Mouse (Mus musculus): Measurements from ENCODE around the gene Sfrp2. TPM values are rescaled to one million over a fixed set of nuclear protein-coding genes. Genes with fewer than 3 reads are reported as not detected.

Sfrp2 gene
- polyA plus RNA-seq, 1 experiment from 2014 or later: 187 TPM

DNA sequence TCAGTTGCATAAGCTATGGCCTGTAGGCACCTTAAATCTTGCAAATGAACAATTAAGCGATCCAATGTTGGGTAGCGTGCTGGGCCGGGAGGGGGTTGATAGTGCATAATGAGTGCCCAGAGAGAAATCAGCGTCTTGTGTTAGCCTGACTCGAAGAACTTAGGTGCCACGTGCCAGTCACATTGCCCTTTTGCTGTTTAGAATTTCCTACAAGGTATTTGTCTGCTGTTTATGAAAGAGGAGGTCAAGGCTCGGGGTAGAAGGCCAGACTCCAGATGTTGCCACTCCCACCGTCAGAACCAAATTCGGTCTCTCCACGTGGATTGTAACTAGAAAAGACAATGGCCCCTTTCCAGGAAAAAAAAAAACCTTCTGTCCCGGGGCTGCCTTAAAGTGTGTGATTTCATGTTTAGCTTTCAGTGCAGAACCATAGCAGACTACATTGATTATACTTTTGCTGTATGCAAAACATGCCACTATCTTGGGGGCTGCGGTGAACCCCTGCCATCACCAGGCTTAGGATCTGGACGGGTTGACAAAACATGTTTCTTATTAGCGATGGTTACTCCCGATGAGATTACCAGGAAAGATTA lies 11.0 kb upstream of the Sfrp2 start:
- Histone ChIP-seq H3K4me1 (no peaks in the 10 kb centered on the region), H3K27me3 (ENCODE audit: low read depth, poor library complexity, severe bottlenecking) (0 out of 2 replicates have a peak, but pooled peaks cover under 1% of the 10 kb centered on the region), H3K27ac (replicated peaks) (no peak overlapping the region), H3K9me3 (replicated peaks) (no peaks in the 10 kb centered on the region), H3K4me3 (no peak overlapping the region), H3K36me3 (no peaks in the 10 kb centered on the region)
- no peak for DNase-seq (ENCODE audit: low spot score)
- WGBS: 80% methylated on average over 15 of the region's 15 CpGs

DNA sequence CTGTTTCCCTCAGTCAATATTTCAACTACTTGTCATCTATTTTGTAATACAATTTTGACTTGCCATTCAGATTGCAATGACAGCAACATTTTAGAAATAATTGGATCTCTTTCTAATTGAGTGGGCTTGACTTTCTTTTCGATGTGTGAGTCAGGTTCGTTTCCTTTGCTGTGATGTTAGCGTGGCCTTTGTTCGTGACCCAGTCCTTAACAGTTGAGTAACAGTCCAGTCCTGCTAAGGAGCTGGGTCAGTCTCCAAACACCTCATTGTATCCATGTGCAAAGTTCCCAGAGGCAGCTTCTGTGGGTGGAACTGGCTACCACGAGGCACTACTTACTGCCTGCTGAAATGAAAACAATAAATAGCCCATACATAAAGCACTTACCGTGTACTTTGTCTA lies 10.5 kb upstream of the Sfrp2 start:
- 80% methylated on average over 6 of the region's 6 CpGs for WGBS
- H3K9me3 ChIP-seq (replicated peaks): no peaks in the 10 kb centered on the region
- no peaks in the 10 kb centered on the region for H3K4me1 ChIP-seq
- no peak for DNase-seq (ENCODE audit: low spot score)
- H3K4me3 ChIP-seq: no peak overlapping the region
- no peaks in the 10 kb centered on the region for H3K36me3 ChIP-seq
- 0 out of 2 replicates have a peak, but pooled peaks cover 3% of the 10 kb centered on the region for H3K27me3 ChIP-seq (ENCODE audit: low read depth, poor library complexity, severe bottlenecking)
- H3K27ac ChIP-seq (replicated peaks): no peak overlapping the region

DNA sequence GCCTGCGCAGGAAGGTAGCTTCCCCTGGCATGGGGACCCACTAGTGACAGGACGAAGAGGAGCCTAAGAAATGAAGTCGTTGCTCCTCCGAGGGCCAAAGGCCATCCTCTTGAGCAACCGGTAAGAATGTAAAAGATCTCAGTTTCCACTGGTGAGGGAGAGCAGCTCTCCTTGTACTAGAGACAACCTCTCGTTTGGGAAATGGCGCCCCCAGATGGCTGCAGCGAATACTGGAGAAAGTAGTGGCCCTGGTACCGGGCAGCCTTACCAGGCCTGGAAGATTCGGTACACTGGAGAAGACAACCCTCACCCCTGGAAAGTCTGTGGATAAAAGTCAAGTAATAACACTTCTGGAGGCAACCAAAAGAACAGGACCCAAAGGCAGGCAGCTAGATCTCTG lies 3.8 kb upstream of the Sfrp2 start:
- WGBS: 67% methylated on average over 10 of the region's 10 CpGs
- DNase-seq (ENCODE audit: low spot score): no peak

DNA sequence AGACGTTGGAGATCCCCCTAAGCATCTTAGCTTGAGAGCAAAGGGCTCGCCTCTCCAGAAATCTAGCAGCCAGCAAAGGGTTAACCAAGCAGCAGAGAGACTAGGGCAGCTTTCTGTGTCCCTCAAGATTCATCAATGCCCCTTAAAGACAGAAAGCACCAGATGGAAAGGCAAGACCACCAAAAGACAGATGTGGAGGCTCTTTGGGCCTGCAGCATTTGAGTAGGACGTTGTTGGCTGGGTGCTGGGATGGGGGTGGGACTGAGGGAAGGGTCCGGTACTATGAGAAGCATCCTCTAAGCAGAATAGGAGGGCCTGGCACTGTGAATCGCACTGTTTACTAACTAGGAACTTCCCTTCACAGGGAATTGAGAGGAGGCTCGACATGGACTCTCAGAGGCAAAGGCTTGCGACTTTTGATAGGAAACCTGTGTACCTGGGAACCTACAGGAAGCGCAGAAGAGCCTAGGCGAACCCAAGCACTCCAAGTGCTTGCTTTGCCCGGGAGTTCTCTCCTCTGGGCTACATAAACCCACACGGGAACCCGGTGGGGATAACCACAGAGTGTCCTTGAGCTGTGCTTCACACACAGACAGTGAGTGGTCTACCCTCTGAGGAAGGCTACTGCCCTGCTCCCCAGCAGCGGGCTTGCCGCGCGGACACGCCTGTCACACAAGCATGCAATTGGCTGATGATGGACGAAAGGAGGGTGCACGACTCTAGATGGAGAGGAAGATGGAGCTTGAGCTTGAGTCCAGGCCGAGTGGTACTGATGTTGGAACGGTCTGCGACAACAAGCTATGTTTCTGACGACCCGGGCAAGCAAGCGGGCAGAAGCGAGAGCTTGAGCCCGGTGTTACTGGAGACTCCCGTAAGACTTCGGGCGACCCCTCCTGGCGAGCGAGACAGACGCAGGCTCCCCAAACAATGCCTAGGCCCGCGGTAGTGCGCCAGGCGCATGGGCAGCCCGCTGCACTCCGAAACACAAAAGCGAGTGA lies 2.3 kb upstream of the Sfrp2 start:
- no peaks in the 10 kb centered on the region for H3K36me3 ChIP-seq
- 7% methylated on average over 40 of the region's 40 CpGs for WGBS
- peaks cover 47% of the 10 kb centered on the region for H3K27me3 ChIP-seq (ENCODE audit: low read depth, poor library complexity, severe bottlenecking)
- H3K4me3 ChIP-seq: peak overlapping the region; percentile 56
- H3K9me3 ChIP-seq (replicated peaks): no peaks in the 10 kb centered on the region
- peak; percentile 91 for DNase-seq (ENCODE audit: low spot score)
- peak overlapping the region; percentile 94 for H3K27ac ChIP-seq (replicated peaks)
- H3K4me1 ChIP-seq: peaks cover 52% of the 10 kb centered on the region

More for the DNA sequence above, 3.8 kb upstream of the Sfrp2 start:
- Histone ChIP-seq H3K27ac (replicated peaks) (no peak overlapping the region), H3K4me1 (peaks cover 37% of the 10 kb centered on the region), H3K4me3 (no peak overlapping the region), H3K36me3 (no peaks in the 10 kb centered on the region), H3K9me3 (replicated peaks) (no peaks in the 10 kb centered on the region), H3K27me3 (ENCODE audit: low read depth, poor library complexity, severe bottlenecking) (peaks cover 47% of the 10 kb centered on the region)

DNA sequence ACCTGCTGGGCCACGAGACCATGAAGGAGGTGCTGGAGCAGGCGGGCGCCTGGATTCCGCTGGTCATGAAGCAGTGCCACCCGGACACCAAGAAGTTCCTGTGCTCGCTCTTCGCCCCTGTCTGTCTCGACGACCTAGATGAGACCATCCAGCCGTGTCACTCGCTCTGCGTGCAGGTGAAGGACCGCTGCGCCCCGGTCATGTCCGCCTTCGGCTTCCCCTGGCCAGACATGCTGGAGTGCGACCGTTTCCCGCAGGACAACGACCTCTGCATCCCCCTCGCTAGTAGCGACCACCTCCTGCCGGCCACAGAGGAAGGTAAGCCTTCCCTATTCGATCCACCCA lies 577 bp downstream of the Sfrp2 start:
- peaks cover 69% of the 10 kb centered on the region for H3K4me1 ChIP-seq
- WGBS: under 1% methylated on average over 25 of the region's 25 CpGs
- no peaks in the 10 kb centered on the region for H3K9me3 ChIP-seq (replicated peaks)
- peak overlapping the region; percentile 94 for H3K27ac ChIP-seq (replicated peaks)
- H3K36me3 ChIP-seq: peaks cover 26% of the 10 kb centered on the region
- peak overlapping the region; percentile 81 for H3K4me3 ChIP-seq
- peaks cover 35% of the 10 kb centered on the region for H3K27me3 ChIP-seq (ENCODE audit: low read depth, poor library complexity, severe bottlenecking)
- no peak for DNase-seq (ENCODE audit: low spot score)

DNA sequence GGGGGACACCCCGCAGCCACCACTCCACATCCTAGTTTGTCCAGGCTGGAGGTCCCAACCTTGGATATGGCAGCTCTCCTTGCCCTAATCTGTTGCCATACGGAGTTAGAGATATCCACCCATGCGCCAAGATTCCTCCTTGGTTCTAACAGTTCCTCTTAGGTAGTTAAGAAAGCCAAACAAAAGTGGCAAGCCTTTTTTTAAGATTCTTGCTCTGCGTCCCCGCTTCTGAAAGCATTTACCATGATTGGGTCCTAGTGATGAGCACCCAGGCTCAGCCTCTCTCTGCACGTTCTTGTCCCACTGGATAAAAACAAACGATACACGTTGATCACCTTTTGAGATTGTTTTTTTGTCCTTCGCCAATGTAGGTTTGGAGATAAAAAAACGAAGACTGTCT lies 1.0 kb downstream of the Sfrp2 start:
- peak overlapping the region; percentile 94 for H3K27ac ChIP-seq (replicated peaks)
- peaks cover 30% of the 10 kb centered on the region for H3K36me3 ChIP-seq
- peaks cover 31% of the 10 kb centered on the region for H3K27me3 ChIP-seq (ENCODE audit: low read depth, poor library complexity, severe bottlenecking)
- 2% methylated on average over 10 of the region's 10 CpGs for WGBS
- DNase-seq (ENCODE audit: low spot score): no peak
- no peaks in the 10 kb centered on the region for H3K9me3 ChIP-seq (replicated peaks)
- peaks cover 69% of the 10 kb centered on the region for H3K4me1 ChIP-seq
- peak overlapping the region; percentile 81 for H3K4me3 ChIP-seq

DNA sequence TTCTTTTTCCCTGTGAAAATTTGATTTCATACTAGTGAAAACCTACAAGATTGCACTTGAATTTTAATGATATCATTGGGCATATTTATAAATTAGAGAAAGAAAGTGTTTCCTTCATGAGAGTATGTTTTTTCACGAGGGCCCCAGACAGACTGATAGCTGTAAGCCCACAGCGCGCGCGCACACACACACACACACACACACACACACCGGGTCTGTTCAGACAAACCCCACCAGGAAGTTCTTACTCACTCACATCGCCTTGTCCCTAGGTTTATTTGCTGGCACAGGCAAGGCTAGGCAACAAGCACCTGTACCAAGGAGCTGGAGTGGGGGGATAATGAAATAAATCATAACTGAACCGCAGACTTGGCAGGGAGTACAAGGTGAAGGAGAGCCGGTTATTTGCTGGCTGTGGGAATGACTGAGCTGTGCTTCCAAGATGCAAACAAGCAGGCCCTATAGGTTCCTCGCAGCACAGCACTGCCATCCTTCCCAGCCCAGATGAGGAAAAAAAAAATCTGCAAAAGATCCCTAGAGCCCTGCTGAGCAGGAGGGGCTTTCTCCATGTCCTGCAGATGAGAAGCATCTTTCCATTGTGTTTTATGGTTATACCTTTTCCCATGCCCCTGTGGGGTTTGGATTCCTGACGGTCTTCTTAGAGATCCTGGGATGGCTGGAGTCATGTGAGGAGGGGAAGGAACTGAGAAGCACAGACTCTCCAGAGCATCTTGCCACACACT lies 2.3 kb downstream of the Sfrp2 start:
- DNase-seq (ENCODE audit: low spot score): peak; percentile 48
- Histone ChIP-seq H3K27ac (replicated peaks) (peak overlapping the region; percentile 94), H3K4me1 (peaks cover 65% of the 10 kb centered on the region)

DNA sequence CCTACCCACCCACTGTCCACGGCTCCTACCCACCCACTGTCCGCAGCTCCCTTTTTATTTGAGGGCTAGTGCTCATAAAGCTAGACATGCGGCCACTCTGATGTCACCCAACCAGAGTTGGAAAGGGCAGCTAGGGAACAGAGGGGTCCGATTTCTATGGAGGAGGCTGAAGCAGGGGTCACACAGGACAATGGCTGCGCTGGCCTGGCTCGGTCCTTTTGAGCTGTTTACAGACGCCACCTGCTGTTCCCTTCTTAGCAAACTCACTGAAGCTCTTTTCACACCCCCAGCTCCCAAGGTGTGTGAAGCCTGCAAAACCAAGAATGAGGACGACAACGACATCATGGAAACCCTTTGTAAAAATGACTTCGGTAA lies 2.9 kb downstream of the Sfrp2 start:
- H3K4me3 ChIP-seq: peak overlapping the region; percentile 81
- H3K4me1 ChIP-seq: peaks cover 60% of the 10 kb centered on the region
- peaks cover 49% of the 10 kb centered on the region for H3K36me3 ChIP-seq
- 6% methylated on average over 10 of the region's 10 CpGs for WGBS
- peak overlapping the region; percentile 94 for H3K27ac ChIP-seq (replicated peaks)
- peak; percentile 69 for DNase-seq (ENCODE audit: low spot score)
- peaks cover 12% of the 10 kb centered on the region; the same call in 1 of the 2 replicates for H3K27me3 ChIP-seq (ENCODE audit: low read depth, poor library complexity, severe bottlenecking)
- no peaks in the 10 kb centered on the region for H3K9me3 ChIP-seq (replicated peaks)

More for the DNA sequence above, 2.3 kb downstream of the Sfrp2 start:
- 20% methylated on average over 11 of the region's 11 CpGs for WGBS
- Histone ChIP-seq H3K27me3 (ENCODE audit: low read depth, poor library complexity, severe bottlenecking) (peaks cover 17% of the 10 kb centered on the region), H3K36me3 (peaks cover 44% of the 10 kb centered on the region), H3K4me3 (peak overlapping the region; percentile 81), H3K9me3 (replicated peaks) (no peaks in the 10 kb centered on the region)

DNA sequence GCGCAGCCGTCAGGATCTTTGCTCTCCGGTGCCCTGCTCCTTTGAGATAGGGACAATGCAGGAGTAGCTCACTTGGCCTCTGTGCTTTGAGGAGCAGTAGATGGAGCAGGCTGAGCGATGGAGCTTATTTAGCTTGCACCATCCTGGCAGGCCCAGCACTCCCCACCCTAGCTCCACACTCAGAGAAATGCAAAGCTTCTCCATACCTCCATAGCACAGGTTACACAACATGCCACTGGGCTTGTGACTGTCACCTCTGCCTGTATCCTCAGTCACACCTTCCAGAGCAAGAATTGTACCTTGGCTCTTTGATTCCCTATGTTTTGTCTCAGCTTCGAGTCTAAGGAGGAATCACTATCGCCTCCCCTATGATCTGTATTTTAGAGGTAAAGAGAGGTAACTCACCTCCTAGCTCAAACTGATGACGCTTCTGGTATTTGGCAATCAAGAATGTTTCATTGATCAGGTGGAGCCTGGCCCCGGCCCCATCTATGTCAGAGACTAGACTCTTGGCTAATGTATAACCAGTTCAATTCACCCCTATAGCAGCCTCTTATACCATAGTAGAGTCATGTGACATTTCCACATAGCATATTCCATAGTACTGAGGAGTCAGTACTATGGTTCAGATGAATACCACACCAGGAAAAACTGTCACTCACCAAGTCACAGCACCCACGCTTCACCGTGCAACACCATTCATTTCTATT lies 5.2 kb downstream of the Sfrp2 start:
- H3K4me3 ChIP-seq: no peak overlapping the region
- peaks cover 47% of the 10 kb centered on the region for H3K4me1 ChIP-seq
- H3K36me3 ChIP-seq: peaks cover 60% of the 10 kb centered on the region
- WGBS: 94% methylated on average over 10 of the region's 10 CpGs
- no peaks in the 10 kb centered on the region for H3K9me3 ChIP-seq (replicated peaks)
- 0 out of 2 replicates have a peak, but pooled peaks cover 5% of the 10 kb centered on the region for H3K27me3 ChIP-seq (ENCODE audit: low read depth, poor library complexity, severe bottlenecking)
- no peak for DNase-seq (ENCODE audit: low spot score)
- H3K27ac ChIP-seq (replicated peaks): no peak overlapping the region

DNA sequence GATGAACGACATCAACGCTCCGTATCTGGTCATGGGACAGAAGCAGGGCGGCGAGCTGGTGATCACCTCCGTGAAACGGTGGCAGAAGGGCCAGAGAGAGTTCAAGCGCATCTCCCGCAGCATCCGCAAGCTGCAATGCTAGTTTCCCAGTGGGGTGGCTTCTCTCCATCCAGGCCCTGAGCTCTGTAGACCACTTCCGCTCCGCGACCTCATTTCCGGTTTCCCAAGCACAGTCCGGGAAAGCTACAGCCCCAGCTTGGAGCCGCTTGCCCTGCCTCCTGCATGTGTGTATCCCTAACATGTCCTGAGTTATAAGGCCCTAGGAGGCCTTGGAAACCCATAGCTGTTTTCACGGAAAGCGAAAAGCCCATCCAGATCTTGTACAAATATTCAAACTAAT lies 7.2 kb downstream of the Sfrp2 start:
- Histone ChIP-seq H3K27ac (replicated peaks) (no peak overlapping the region), H3K36me3 (peaks cover 60% of the 10 kb centered on the region), H3K27me3 (ENCODE audit: low read depth, poor library complexity, severe bottlenecking) (no peaks in the 10 kb centered on the region), H3K4me1 (peaks cover 30% of the 10 kb centered on the region), H3K4me3 (no peak overlapping the region), H3K9me3 (replicated peaks) (no peaks in the 10 kb centered on the region)
- 91% methylated on average over 18 of the region's 18 CpGs for whole genome bisulfite sequencing
- no peak for DNase-seq (ENCODE audit: low spot score)

DNA sequence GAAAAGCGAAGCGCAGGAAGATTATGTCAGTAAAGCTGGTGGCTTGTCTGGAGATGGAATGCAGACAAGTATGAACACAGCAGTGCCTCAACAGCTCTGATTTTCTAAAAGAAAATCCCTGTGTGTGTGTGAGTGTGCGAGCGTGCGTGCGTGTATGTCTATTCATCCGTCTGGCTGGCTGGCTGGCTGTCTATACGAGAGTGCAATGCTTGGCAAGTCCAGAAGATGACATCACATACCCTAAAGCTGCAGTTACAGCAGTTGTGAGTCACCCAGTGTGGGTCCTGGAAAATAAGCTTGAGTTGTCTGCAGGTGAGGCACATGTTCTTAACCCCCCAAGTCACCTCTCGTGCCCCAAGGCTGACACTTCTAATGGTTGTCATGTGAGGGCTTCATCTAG lies 9.3 kb downstream of the Sfrp2 start:
- 85% methylated on average over 9 of the region's 9 CpGs for WGBS
- Histone ChIP-seq H3K36me3 (peaks cover 47% of the 10 kb centered on the region), H3K4me1 (peaks cover 11% of the 10 kb centered on the region), H3K9me3 (replicated peaks) (no peaks in the 10 kb centered on the region), H3K27me3 (ENCODE audit: low read depth, poor library complexity, severe bottlenecking) (no peaks in the 10 kb centered on the region), H3K27ac (replicated peaks) (no peak overlapping the region), H3K4me3 (no peak overlapping the region)
- DNase-seq (ENCODE audit: low spot score): no peak
